14 mouse cellular contexts compared by ENCODE assay signal in the genomic region with DNA sequence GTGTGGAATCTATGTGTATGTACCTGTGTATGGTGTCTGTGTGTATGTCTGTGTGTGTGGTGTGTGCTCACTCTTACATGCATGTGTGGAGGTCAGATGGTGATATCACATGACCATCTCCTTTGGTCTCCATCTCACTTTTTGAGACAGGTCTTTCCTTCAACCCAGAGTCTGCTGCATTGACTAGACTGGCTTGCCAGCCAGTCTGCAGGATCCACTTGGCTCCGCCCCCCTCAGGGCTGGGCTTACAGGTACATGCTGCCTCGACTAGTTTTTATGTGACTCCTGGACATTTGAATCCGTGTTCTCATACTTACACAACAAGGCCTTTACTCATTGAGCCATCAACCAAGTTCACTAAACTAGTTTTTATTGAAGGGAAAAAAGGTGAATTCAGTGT.
"Had no signal": no experiment of that assay in that cellular context is flagged by ENCODE, and none has a peak within 500 bp of the region (broad histone marks: within the 10 kb centered on the region; RNA-seq: fewer than 3 reads in every experiment).

No protein-coding gene starts in this region.

- H3K4me3 ChIP-seq: intestine, embryonic 15.5 days; kidney, embryonic 15.5 days; left cerebral cortex, adult 2 months; limb, embryonic 10.5 days; midbrain, embryonic 13.5 days; myocyte; neural tube, embryonic 15.5 days; stomach, embryonic 15.5 days had no signal

- H3K9ac ChIP-seq: intestine, embryonic 15.5 days; kidney, embryonic 15.5 days; midbrain, embryonic 13.5 days; neural tube, embryonic 15.5 days; stomach, embryonic 15.5 days had no signal

- H3K4me1 ChIP-seq: midbrain, embryonic 13.5 days; neural tube, embryonic 15.5 days had no signal

- H3K4me2 ChIP-seq: intestine, embryonic 15.5 days; kidney, embryonic 15.5 days; midbrain, embryonic 13.5 days; neural tube, embryonic 15.5 days; stomach, embryonic 15.5 days had no signal

- DNase-seq: kidney, adult 18-20 months; kidney, postnatal 14 days; lung, adult 18-20 months; spleen, adult 18-20 months; thymus, adult 2 months; thymus, postnatal 25 days had no signal

- H3K27me3 ChIP-seq: intestine, embryonic 15.5 days; kidney, embryonic 15.5 days; midbrain, embryonic 13.5 days; neural tube, embryonic 15.5 days; stomach, embryonic 15.5 days had no signal

- H3K36me3 ChIP-seq: intestine, embryonic 15.5 days; kidney, embryonic 15.5 days; limb, embryonic 10.5 days; midbrain, embryonic 13.5 days; neural tube, embryonic 15.5 days; stomach, embryonic 15.5 days had no signal

- ATAC-seq: midbrain, embryonic 13.5 days had no signal

- H3K9me3 ChIP-seq: intestine, embryonic 15.5 days; kidney, embryonic 15.5 days; limb, embryonic 10.5 days; midbrain, embryonic 13.5 days; neural tube, embryonic 15.5 days; stomach, embryonic 15.5 days had no signal

- H3K27ac ChIP-seq: intestine, embryonic 15.5 days; kidney, embryonic 15.5 days; left cerebral cortex, adult 2 months; limb, embryonic 10.5 days; midbrain, embryonic 13.5 days; neural tube, embryonic 15.5 days; stomach, embryonic 15.5 days had no signal
